Mouse (Mus musculus) hindbrain, postnatal 0 days (tissue): ENCODE data around the gene Rab3d. TPM values are rescaled to one million over a fixed set of nuclear protein-coding genes. Genes with fewer than 3 reads are reported as not detected.
A peak's percentile ranks its signal among the peaks of the same experiment; 100 is the strongest.

Source experiments
- ATAC-seq: fragments of 200-750 bp; cut with Nextera tagmentation; 2 replicates; pipeline ENCODE4 v1.8.0; 2017; ENCODE audit warnings: mild to moderate bottlenecking, moderate TSS enrichment, moderate library complexity
- DNase-seq: peaks from one replicate; pipeline ENCODE4 v3.0.0-alpha.2; 2015; ENCODE audit warnings: low spot score
- H3K27ac ChIP-seq: fragments of 300-500 bp; sonication (generic); 2 replicates; pipeline ENCODE4 v1.5.1; 2014; ENCODE audit warnings: mild to moderate bottlenecking
- H3K27me3 ChIP-seq: fragments of 300-500 bp; sonication (generic); 2 replicates; pipeline ENCODE4 v1.6.1; 2014; ENCODE audit warnings: low read length, mixed read lengths; ENCODE audit not compliant: insufficient read depth
- H3K36me3 ChIP-seq: fragments of 300-500 bp; sonication (generic); 2 replicates; pipeline ENCODE4 v1.6.1; 2014; ENCODE audit warnings: low read length, mixed read lengths; ENCODE audit not compliant: insufficient read depth
- H3K4me1 ChIP-seq: fragments of 300-500 bp; sonication (generic); 2 replicates; pipeline ENCODE4 v1.6.1; 2014; ENCODE audit warnings: antibody characterized with exemption, low read length, mixed read lengths; ENCODE audit not compliant: insufficient read depth
- H3K4me2 ChIP-seq: fragments of 300-500 bp; sonication (generic); 2 replicates; pipeline ENCODE4 v1.6.1; 2014; ENCODE audit warnings: low read depth, mild to moderate bottlenecking, low read length, moderate library complexity, mixed read lengths
- H3K4me3 ChIP-seq: fragments of 300-500 bp; sonication (generic); 2 replicates; pipeline ENCODE4 v1.5.1; 2014; ENCODE audit warnings: low read length
- H3K9ac ChIP-seq: fragments of 300-500 bp; sonication (generic); replicated peaks from 2 replicates; pipeline ENCODE4 v1.6.1; 2014; ENCODE audit warnings: mild to moderate bottlenecking, low read length, moderate library complexity, mixed read lengths
- H3K9me3 ChIP-seq: fragments of 300-500 bp; sonication (generic); 2 replicates; pipeline ENCODE4 v1.6.1; 2016; ENCODE audit warnings: low read length, mixed read lengths
- CTCF ChIP-seq: IDR thresholded peaks from 2 replicates; pipeline ENCODE4 v1.5.1; 2016; ENCODE audit warnings: antibody characterized with exemption, control low read depth, low read depth
- WGBS: fragments of 180-500 bp; shearing (Covaris S2); extraction: QIAGEN DNeasy Blood & Tissue Kit; methylation state at CpG from one replicate; pipeline ENCODE4 v1.1.7; 2014; 5-methylcytosine and 5-hydroxymethylcytosine counted together
- polyA plus RNA-seq: library from polyadenylated mRNA; unstranded; fragments of >200 nt; fragmentation: Nextera tagmentation; extraction: Ambion mirVana; gene quantifications from 2 replicates; pipeline ENCODE4 v1.2.1, GENCODE M21; 2015
- total RNA-seq: library from RNA; depleted of rRNA; stranded (reverse); fragments of >200 nt; gene quantifications from 2 replicates; pipeline ENCODE4 v1.2.3, GENCODE M21; 2014

Rab3d gene
- total and polyA plus RNA-seq, 2 experiments from 2014 or later, result 20.3 to 28.6 TPM

- ATAC-seq, result no peak
- Histone ChIP-seq H3K9me3 (no peaks in the 10 kb centered on the region), H3K4me3 (no peak overlapping the region), H3K27me3 (no peaks in the 10 kb centered on the region), H3K4me1 (no peaks in the 10 kb centered on the region), H3K27ac (no peak overlapping the region), H3K36me3 (no peaks in the 10 kb centered on the region), H3K9ac (no peak overlapping the region), H3K4me2 (no peak overlapping the region)
- no peak for DNase-seq
- 64% methylated on average over 12 of the region's 12 CpGs for WGBS
- no peak for TF ChIP-seq CTCF
These were observed 14.6 kb upstream of the Rab3d start for GRCm38 (mm10) chr9:21932445-21933137.

DNA sequence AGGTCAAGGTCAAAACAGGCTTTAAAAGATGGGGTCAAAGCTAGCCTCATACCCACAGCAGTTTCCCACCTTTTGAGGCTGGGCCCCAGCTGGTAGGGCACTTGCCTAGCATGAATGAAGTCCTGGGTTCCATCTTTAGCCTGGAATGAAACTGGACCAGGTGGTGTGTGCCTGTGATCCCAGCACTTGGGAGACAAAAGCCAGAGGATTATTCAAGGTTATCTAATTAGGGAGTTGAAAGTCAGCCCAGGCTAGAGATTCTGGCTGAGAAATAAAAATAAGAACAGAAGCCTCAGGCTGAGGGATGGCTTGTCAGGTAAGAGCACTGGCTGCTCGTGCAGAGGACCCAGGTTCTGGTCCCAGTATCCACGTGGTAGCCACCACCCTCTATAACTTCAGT is 14.0 kb upstream of the Rab3d start:
- DNase-seq (no peak), ATAC-seq (no peak)
- Histone ChIP-seq H3K9me3 (no peaks in the 10 kb centered on the region), H3K4me2 (no peak overlapping the region), H3K36me3 (no peaks in the 10 kb centered on the region), H3K4me3 (no peak overlapping the region), H3K9ac (no peak overlapping the region), H3K4me1 (no peaks in the 10 kb centered on the region), H3K27me3 (no peaks in the 10 kb centered on the region), H3K27ac (no peak overlapping the region)
- no peak for TF ChIP-seq CTCF
- WGBS, result 63% methylated on average over 2 of the region's 2 CpGs

DNA sequence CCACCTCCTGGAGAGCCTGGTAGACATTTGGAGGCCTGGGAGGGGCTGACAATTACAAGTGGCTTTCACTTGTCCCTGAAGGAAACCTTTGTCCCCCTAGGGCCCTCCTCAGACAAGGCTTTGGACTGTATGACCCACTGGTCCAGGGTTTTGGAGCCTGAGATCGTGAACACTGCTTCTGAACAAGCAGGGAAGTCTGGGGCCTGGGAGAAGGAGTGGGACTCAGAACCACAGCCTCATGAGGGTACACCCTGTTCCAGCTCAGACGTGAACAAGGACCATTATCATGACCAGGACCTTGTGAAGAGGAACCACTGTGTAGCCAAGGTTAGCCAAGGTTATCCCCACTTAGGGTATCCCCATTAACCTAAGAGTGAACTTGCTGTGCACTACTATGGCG is 11.2 kb upstream of the Rab3d start:
- H3K9ac ChIP-seq, result no peak overlapping the region
- H3K4me1 ChIP-seq, result peaks cover 6% of the 10 kb centered on the region
- H3K36me3 ChIP-seq, result no peaks in the 10 kb centered on the region
- H3K27me3 ChIP-seq, result no peaks in the 10 kb centered on the region
- ATAC-seq, result no peak
- no peak overlapping the region for H3K4me2 ChIP-seq
- H3K9me3 ChIP-seq, result no peaks in the 10 kb centered on the region
- DNase-seq, result no peak
- no peak overlapping the region for H3K4me3 ChIP-seq
- WGBS, result 87% methylated on average over 3 of the region's 3 CpGs
- H3K27ac ChIP-seq, result no peak overlapping the region
- no peak for TF ChIP-seq CTCF

DNA sequence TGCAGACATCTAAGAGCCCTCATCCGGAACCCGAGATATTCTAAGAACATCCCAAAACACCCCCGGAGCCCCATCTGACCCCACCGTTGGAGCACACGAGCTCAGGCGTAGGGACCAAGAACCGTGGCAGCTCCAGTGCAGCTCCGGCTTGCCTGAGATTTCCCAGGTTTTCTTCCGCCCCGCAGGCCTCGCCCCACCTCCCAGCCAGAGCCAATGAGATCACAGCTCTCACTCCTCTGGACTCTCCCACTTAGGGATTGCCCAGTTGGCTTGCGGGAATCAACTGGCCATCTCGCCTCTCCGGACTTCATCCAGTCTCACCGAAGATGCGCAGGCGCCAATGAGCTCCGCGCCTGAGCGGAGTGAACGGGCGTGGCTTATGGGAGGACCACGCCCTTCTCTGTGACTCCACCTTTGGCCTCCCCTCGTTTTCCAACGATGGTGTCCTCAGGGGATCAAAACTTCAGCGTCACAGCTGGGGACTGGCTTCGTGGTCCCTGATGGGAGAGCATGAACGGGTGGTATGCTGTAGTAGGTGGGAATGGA is 9.3 kb upstream of the Rab3d start, which contains the start of the genes Ccdc159 and Tmem205:
Gene Ccdc159, plus strand, starts transcription at position 264 of the 546 bp plus-strand sequence.
Gene Tmem205, minus strand, starts transcription at position 349 of the 546 bp plus-strand sequence.
- no peaks in the 10 kb centered on the region for H3K36me3 ChIP-seq
- TF ChIP-seq CTCF, result no peak
- H3K4me1 ChIP-seq, result peaks cover 6% of the 10 kb centered on the region
- no peaks in the 10 kb centered on the region for H3K9me3 ChIP-seq
- 0% methylated on average over 28 of the region's 28 CpGs for WGBS
- DNase-seq (peak; percentile 98), ATAC-seq (peak; percentile 99)
- peak within 1 kb of the TSS; percentile 67 for H3K4me2 ChIP-seq
- peak within 1 kb of the TSS; percentile 58 for H3K9ac ChIP-seq
- peak within 1 kb of the TSS; percentile 51 for H3K4me3 ChIP-seq
- no peaks in the 10 kb centered on the region for H3K27me3 ChIP-seq
- peak within 1 kb of the TSS; percentile 80 for H3K27ac ChIP-seq

GRCm38 (mm10) chr9:21926784-21927183 is 8.8 kb upstream of the Rab3d start:
- Histone ChIP-seq H3K9ac (peak overlapping the region; percentile 58), H3K27ac (peak overlapping the region; percentile 80), H3K27me3 (no peaks in the 10 kb centered on the region), H3K36me3 (no peaks in the 10 kb centered on the region), H3K4me1 (peaks cover 6% of the 10 kb centered on the region), H3K9me3 (no peaks in the 10 kb centered on the region), H3K4me3 (peak overlapping the region; percentile 51), H3K4me2 (peak overlapping the region; percentile 67)
- DNase-seq (no peak), ATAC-seq (0 out of 2 replicates have a peak, but pooled peaks have one; percentile 0)
- WGBS, result 0% methylated on average over 6 of the region's 6 CpGs
- no peak for TF ChIP-seq CTCF

GRCm38 (mm10) chr9:21926155-21926554 is 8.2 kb upstream of the Rab3d start:
- Histone ChIP-seq H3K9me3 (no peaks in the 10 kb centered on the region), H3K36me3 (no peaks in the 10 kb centered on the region), H3K9ac (no peak overlapping the region; the same call in 1 of the 2 replicates), H3K4me2 (peak overlapping the region; percentile 67), H3K27ac (no peak overlapping the region; the same call in 1 of the 2 replicates), H3K27me3 (no peaks in the 10 kb centered on the region), H3K4me1 (peaks cover 6% of the 10 kb centered on the region), H3K4me3 (peak overlapping the region; percentile 51; the same call in 1 of the 2 replicates)
- DNase-seq, result no peak
- WGBS, result 81% methylated on average over 6 of the region's 6 CpGs
- no peak for TF ChIP-seq CTCF
- ATAC-seq, result no peak

DNA sequence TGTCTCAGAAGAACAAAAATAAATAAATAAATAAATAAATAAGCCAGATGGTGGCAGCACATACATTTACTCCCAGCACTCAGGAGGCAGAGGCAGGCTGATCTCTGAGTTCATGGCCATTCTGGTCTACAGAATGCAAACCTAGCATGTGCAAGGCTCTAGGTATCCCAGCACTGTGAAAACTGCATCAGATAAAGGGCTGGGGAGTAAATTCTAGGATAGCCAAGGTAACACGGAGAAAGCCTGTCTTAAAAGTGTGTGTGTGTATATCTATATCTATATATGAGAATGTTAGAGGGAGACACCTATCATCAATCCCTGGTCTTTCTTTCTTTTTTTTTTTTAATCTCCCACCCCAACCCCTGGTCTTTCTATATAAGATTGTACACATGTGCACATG is 7.5 kb upstream of the Rab3d start:
- no peak for ATAC-seq
- H3K27ac ChIP-seq, result no peak overlapping the region
- H3K36me3 ChIP-seq, result no peaks in the 10 kb centered on the region
- whole genome bisulfite sequencing, result 100% methylated on average over 1 of the region's 1 CpGs
- peaks cover 6% of the 10 kb centered on the region for H3K4me1 ChIP-seq
- DNase-seq, result no peak
- H3K4me3 ChIP-seq, result no peak overlapping the region
- no peak for TF ChIP-seq CTCF
- H3K4me2 ChIP-seq, result no peak overlapping the region
- H3K9me3 ChIP-seq, result no peaks in the 10 kb centered on the region
- H3K9ac ChIP-seq, result no peak overlapping the region
- no peaks in the 10 kb centered on the region for H3K27me3 ChIP-seq
